Mouse (Mus musculus) splenic B cell, adult 2 months (primary cell): ENCODE measurements around the gene Tcstv1.
"Not testable (repeated sequence)": the region's sequence is repeated elsewhere in the genome, so short reads cannot be mapped to it uniquely, and the experiment has no call there.

ENCODE experiments used
- DNase-seq: peaks from one replicate; pipeline ENCODE4 v3.0.0-alpha.2; 2011; ENCODE audit warnings: low read depth, low spot score
- H3K27me3 ChIP-seq: 2 replicates; pipeline ENCODE4 v1.6.1; 2012; ENCODE audit warnings: mild to moderate bottlenecking, low read length, moderate library complexity, mixed read lengths; ENCODE audit not compliant: control insufficient read depth, poor library complexity, insufficient read depth, severe bottlenecking
- H3K36me3 ChIP-seq: 2 replicates; pipeline ENCODE4 v1.6.1; 2012; ENCODE audit warnings: mild to moderate bottlenecking, low read length, moderate library complexity, mixed read lengths; ENCODE audit not compliant: control insufficient read depth, poor library complexity, insufficient read depth, severe bottlenecking

Gene Tcstv1

DNA sequence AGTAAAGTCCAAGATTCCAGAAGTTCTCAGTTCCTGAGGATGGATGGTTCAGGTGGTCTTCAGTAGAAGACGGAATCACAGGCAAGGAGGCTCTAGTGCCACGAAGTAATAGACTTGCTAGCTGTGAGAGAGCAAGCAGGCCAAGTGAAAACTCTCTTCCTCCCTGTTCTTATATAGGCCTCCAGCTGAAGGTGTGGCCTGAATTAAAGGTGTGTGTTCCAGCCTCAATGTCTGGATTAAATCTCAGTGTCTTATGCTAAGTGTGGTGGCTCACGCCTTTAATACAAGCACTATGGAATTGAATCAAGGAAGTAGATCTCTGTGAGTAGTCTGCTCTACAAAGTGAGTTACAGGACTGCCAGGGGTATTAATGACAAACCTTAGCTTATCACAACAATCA, at the start of gene Tcstv1:
Gene Tcstv1 (minus strand): TSS at position 101 of the 400 bp plus-strand sequence.
- DNase-seq, H3K36me3 ChIP-seq, H3K27me3 ChIP-seq: not testable (repeated sequence)

GRCm38 (mm10) chr13:119929172-119929571, 34.6 kb upstream of the Tcstv1 start, which contains the start of gene Gm21761:
TSS of gene Gm21761 (minus strand) at chr13:119929272.
- not testable (repeated sequence) for H3K36me3 ChIP-seq, H3K27me3 ChIP-seq, DNase-seq

- not testable (repeated sequence) for DNase-seq, H3K27me3 ChIP-seq, H3K36me3 ChIP-seq
Observed at GRCm38 (mm10) chr13:119924597-119925340, 30.2 kb upstream of the Tcstv1 start.

DNA sequence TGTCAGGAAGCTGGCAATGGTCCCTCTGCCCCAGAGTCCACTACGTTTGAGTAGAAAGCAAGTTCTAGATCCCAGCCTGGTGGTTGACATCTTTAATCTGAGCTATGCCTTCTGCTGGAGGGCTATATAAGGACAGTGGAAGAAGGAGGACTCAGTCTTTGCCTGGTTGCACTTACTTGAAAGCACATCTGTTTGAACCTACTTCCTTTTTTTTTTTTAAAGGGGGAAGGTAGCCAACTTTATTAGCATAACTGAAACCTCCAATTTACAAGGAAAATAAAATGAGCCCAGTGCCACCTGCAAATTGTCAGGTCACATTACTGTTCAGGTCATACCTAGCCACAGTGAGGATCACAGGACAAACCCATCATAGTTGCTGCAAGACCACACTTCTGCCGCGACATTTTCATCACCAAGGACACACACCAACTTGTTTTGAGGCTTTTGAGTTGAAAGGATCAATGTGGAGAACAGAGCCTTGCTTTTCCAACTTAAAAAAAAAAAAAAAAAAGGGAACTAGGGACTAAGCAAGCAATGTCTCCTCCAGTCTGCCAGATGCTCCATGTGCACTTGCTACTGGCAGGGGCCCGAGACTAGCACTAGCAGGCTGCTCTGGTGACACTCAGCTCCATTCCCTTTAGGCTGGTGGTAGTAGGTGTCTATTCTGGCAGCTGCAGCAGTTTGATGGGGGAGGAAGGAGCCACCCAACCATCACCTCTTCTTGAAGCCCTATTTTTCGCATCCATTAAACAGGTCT, 22.6 kb upstream of the Tcstv1 start:
- peak; percentile 55 for DNase-seq
- H3K27me3 ChIP-seq, H3K36me3 ChIP-seq: not testable (repeated sequence)

GRCm38 (mm10) chr13:119916449-119916848, 21.9 kb upstream of the Tcstv1 start:
- peak; percentile 50 for DNase-seq
- H3K36me3 ChIP-seq, H3K27me3 ChIP-seq: not testable (repeated sequence)

GRCm38 (mm10) chr13:119898549-119898948, 4.0 kb upstream of the Tcstv1 start:
- DNase-seq = not testable (repeated sequence)

GRCm38 (mm10) chr13:119886896-119887295, 7.7 kb downstream of the Tcstv1 start:
- H3K36me3 ChIP-seq, H3K27me3 ChIP-seq, DNase-seq: not testable (repeated sequence)

More at GRCm38 (mm10) chr13:119898549-119898948, 4.0 kb upstream of the Tcstv1 start:
- not testable (repeated sequence) for H3K27me3 ChIP-seq, H3K36me3 ChIP-seq

DNA sequence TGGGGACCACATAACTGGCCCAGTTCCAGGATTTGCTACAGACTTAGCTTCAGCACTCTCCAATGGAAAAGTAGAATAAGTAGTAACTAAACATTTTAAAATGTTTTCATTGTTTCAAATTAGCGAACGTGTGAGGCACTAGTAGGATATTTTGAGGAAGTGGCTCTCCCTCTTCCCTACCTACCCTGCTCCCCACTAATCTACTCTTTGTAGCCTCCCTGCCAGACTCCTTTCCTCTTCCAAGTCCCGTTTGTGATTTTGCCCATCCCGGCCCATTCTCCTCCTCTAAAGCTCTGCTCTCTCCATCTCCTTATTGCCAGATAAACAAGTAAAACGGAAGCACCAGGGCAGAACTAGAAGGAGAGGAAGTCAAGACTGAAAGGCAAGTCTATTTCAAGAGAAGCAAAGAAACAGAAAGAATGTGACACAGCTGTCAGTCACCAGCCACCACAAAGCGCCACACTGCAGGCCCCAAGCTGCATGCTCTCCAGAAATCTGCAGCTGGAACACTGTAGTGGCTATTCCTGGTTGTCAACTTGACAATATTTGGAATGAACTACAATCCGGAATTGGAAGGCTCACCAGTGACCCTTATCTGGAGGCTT, 30.1 kb downstream of the Tcstv1 start:
- H3K27me3 ChIP-seq, DNase-seq, H3K36me3 ChIP-seq: not testable (repeated sequence)

GRCm38 (mm10) chr13:119862399-119862798, 32.2 kb downstream of the Tcstv1 start:
- not testable (repeated sequence) for DNase-seq, H3K36me3 ChIP-seq, H3K27me3 ChIP-seq
